Mouse (Mus musculus) CD4-positive helper T cell, adult 2 months (primary cell): ENCODE data around the gene Fam129a.
"Not testable (repeated sequence)": the region's sequence is repeated elsewhere in the genome, so short reads cannot be mapped to it uniquely, and the experiment has no call there.

ENCODE experiments used
- DNase-seq: peaks from one replicate; pipeline ENCODE4 v3.0.0-alpha.2; 2012; ENCODE audit warnings: low read depth, missing footprints, low spot score

The Fam129a gene

GRCm38 (mm10) chr1:151583457-151584181 is 12.6 kb downstream of the Fam129a start:
- DNase-seq, result no peak

GRCm38 (mm10) chr1:151584182-151584471 is 13.1 kb downstream of the Fam129a start:
- no peak for DNase-seq

DNA sequence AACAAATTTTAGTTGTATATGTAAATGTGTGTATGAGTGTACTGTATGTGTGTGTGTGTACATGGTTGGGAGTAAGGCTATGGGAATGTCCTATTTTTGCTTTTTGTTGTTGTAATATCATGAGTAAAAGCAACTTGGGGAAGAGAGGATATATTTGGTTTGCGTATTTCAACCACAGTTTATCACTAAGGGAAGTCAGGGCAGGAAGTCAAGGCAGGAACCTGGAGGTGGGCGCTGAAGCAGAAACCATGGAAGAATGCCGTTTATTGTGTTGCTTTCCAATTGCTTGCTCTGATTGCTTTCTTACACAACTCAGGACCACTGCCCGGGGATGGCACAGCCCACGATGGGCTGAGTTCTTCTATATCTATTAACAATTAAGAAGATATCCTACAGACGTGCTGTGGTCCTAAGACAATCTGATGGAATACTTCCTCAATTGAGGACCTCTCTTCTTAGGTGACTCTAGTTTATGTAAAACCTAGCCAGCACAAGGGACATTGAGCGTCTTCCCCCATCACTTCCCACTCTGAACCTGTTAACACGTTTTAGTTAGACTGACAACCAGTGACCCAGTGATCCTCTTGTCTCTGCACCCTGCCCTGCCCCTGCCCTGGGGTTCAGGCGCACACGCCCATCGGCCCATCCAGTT is 13.7 kb downstream of the Fam129a start:
- DNase-seq, result no peak

- no peak for DNase-seq
Observed at GRCm38 (mm10) chr1:151585647-151586046, 14.7 kb downstream of the Fam129a start.

DNA sequence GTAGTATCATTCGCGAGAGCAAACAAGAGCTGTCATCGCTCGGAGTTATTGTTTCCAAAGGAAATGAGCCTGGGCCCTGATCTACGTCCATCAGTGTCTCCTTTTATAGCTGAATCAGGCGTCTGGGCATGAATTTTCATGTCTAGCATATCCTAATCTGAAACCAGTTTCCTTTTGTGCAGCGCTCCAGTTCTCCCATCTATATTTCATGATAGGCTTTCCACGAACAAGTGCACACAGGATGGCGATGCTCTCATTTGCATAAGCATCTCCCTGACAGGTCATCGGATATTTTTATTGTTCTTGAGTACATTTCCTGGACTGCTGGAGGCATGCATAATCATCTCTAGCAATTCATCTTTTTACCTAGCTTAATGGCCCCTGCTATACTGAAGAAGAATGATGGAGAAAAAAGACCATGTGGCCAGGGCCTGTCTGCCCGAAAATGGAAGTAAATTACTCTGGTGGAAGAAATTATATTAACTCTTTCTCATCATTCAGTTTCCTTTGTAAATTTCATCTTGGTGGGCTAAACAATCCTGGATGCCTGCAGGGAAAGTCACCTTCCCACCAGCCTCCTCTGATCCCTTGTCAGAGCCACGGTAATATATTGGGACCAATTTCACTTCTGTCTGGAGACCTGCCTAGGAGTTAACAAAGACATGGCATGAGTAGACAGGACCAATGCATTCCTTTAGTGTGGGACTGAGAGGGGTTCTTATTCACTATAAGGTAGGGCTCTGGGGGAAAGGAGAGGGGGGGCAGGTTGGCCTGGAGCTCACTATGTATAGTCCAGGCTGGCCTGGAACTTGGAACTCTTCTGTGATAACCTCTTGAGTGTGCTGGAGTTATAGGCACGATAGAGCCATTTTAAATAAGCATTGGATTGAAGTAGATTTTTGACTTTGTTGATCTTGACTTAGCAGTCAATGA is 21.4 kb downstream of the Fam129a start:
- DNase-seq, result no peak

GRCm38 (mm10) chr1:151594906-151595305 is 23.9 kb downstream of the Fam129a start:
- DNase-seq, result no peak

DNA sequence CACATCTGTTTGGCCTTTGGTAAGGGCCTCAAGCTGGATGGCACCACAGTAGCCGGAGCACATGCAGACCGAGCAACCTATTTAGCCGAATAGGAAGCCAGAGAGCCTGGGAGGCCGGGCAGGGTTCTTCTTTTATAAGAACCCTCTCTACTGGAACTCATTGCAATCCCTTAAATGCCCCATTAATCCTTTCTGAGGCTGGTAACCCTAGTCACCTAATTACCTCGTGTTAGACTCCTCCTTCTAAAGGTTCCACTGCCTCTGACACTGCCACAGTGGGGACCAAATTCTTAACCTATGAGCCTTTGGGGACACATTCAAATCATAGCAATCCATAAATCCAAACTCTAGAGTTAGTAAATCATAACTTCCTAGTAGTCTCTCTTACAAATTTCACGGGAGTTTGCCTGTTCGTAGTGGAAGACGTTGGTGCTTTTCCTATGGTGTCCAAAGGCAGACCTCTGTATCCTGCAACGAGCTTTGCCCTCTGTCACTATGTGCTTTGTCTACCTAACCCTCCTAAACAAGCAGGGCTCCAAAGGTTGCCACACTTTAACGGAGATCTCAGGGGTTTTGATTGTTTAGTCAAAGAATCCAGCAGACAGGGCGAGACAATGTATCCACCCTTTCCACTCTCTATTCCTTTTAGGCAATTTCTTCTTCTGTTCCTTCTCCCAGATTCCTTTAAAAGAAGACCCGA is 24.8 kb downstream of the Fam129a start:
- no peak for DNase-seq

DNA sequence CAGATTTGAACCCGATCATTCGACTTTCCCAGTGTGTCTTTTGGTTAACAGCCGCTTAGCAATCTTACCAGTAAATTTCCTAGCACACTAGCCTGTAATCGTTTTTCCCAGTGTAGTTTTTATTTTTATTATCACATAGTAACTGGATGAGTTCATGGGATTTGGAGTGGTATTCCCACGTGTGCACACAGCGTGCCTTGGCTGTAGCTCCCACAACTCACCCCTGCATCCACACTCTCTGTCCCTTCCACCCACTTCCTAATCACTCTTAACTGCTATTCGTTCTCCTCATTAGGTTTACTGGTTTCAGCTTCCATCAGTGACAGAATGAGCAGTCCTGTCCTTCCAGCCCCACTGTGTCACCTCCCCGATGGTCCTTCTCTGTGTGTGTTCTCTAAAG is 25.6 kb downstream of the Fam129a start:
- DNase-seq, result no peak

GRCm38 (mm10) chr1:151597677-151598297 is 26.8 kb downstream of the Fam129a start:
- no peak for DNase-seq

GRCm38 (mm10) chr1:151598876-151599275 is 27.9 kb downstream of the Fam129a start:
- DNase-seq, result no peak

- DNase-seq, result no peak
Observed at GRCm38 (mm10) chr1:151604328-151604727, 33.3 kb downstream of the Fam129a start.

DNA sequence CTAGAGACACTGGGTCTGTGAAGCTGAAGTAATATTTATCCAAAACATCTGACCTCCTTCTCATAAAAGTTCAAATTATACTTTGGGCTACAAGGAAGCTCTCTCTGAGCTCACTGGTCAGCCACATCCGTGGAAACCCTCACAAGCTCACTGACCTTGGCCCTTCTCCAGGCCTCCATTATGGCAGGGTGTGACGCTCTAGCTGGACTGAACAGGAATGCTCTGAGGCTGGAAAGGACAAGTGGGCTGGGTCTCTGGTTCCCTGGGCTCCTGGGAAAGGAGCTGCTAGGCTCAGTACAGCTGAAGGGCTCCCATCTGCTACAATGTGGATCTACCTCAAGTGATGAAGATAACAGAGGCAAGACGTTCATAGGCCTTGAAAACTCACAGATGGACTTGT is 37.0 kb downstream of the Fam129a start:
- DNase-seq, result not testable (repeated sequence)

DNA sequence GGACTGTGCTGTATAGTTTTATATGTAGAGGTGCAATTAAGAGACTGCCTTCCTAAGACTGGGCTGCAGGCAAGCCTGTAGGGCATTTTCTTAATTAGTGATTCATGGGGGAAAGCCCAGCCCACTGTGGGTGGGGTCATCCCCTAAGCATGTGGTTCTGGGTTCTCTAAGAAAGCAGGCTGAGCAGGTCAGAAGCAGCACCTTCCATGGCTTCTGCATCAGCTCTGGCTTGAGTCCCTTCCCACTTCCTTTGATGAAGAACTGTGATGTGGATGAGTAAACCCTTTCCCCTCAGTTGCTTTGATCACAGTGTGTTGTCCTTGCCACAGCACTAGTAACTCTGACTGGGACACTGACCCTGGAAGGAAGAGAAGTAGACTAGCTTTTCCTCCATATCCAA is 39.6 kb downstream of the Fam129a start:
- no peak for DNase-seq

DNA sequence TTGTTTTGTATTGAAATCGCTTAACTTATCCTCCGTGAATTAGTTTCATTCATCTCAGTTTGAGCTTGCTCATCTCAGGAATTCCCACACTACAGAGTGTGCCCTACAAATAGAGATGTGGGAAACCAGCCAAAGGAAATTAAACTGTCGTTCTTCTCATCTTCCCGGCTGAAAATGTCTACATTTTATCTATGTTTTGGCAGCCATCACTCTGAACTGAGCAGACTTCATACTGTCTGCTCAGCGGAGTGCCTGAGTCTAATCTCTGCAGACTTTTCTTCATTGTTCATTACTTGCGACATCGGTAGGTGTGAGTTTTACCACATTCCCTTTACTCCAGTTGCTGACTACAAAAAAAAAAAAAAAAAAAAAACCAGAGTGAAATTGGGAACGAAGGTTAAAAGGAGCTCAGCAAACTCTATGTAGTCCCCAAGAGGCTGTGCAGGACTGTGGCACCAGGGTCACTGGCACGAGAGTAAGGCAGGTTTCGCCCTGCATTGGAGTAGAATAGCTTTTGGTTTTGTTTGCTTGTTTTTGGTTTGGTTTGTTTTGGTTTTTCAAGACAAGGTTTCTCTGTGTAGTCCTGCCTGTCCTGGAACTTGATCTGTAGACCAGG is 43.4 kb downstream of the Fam129a start:
- DNase-seq, result no peak

GRCm38 (mm10) chr1:151615625-151616024 is 44.6 kb downstream of the Fam129a start:
- no peak for DNase-seq

- DNase-seq, result no peak
Observed at GRCm38 (mm10) chr1:151616555-151617205, 45.7 kb downstream of the Fam129a start.

GRCm38 (mm10) chr1:151618251-151618650 is 47.3 kb downstream of the Fam129a start:
- no peak for DNase-seq

GRCm38 (mm10) chr1:151619281-151619711 is 48.3 kb downstream of the Fam129a start:
- no peak for DNase-seq

- no peak for DNase-seq
Observed at GRCm38 (mm10) chr1:151620730-151621129, 49.7 kb downstream of the Fam129a start.
